Mouse (Mus musculus) megakaryocyte, embryonic 14.5 days (primary cell): ENCODE data around the gene Gngt2.

ENCODE experiments used
- FLI1 ChIP-seq: IDR thresholded peaks from 2 replicates; pipeline ENCODE4 v1.6.1; 2012; ENCODE audit warnings: low read length, inconsistent platforms, mixed read lengths
- GATA1 ChIP-seq: IDR thresholded peaks from 3 replicates; pipeline ENCODE4 v1.6.1; 2012; ENCODE audit warnings: mixed read lengths, low read length, inconsistent platforms, borderline replicate concordance

DNA sequence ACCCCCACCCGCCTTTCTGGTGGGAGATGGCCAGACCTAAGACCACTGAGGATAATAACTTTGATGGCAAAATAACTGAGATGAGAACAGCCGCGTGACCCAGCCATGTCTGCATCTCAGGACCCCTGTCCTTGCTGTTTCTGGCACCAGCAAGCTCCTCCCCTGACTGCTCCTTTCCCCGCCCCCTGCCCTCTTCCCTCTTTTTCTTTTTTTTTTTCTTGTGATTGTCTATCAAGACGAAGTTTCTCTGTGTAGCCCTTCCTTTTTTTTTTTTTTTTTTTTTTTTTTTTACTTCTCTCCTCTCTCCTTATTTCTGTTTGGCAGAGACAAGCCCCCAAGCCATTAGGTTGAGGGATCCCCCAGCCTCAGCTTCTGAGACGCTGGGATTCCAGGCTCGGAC, 26.2 kb upstream of the Gngt2 start:
- TF ChIP-seq FLI1 (no peak), GATA1 (no peak)
